Mouse (Mus musculus) hindbrain, embryonic 10.5 days (tissue): Measurements from ENCODE around the gene Tmed8. TPM values are rescaled to one million over a fixed set of nuclear protein-coding genes. Genes with fewer than 3 reads are reported as not detected.
A peak's percentile ranks its signal among the peaks of the same experiment; 100 is the strongest.

Experiments
- DNase-seq: peaks from one replicate; pipeline ENCODE4 v3.0.0-alpha.2; 2017; ENCODE audit warnings: low spot score
- H3K27ac ChIP-seq: fragments of 300-500 bp; sonication (generic); 2 replicates; pipeline ENCODE4 v1.5.1; 2016; ENCODE audit warnings: mild to moderate bottlenecking, moderate library complexity
- H3K27me3 ChIP-seq: fragments of 300-500 bp; sonication (generic); 2 replicates; pipeline ENCODE4 v1.6.1; 2016; ENCODE audit warnings: mild to moderate bottlenecking; ENCODE audit not compliant: poor library complexity, insufficient read depth, severe bottlenecking
- H3K36me3 ChIP-seq: fragments of 300-500 bp; sonication (generic); 2 replicates; pipeline ENCODE4 v1.6.1; 2016; ENCODE audit warnings: mild to moderate bottlenecking, moderate library complexity
- H3K4me1 ChIP-seq: fragments of 300-500 bp; sonication (generic); replicated peaks from 2 replicates; pipeline ENCODE4 v1.6.1; 2016; ENCODE audit warnings: mild to moderate bottlenecking
- H3K4me3 ChIP-seq: fragments of 300-500 bp; sonication (generic); 2 replicates; pipeline ENCODE4 v1.5.1; 2016; ENCODE audit warnings: mild to moderate bottlenecking, moderate library complexity
- H3K9me3 ChIP-seq: fragments of 300-500 bp; sonication (generic); 2 replicates; pipeline ENCODE4 v1.6.1; 2016; ENCODE audit warnings: mild to moderate bottlenecking, moderate library complexity
- WGBS: fragments of 180-500 bp; shearing (Covaris S2); methylation state at CpG from one replicate; pipeline ENCODE4 v1.1.7; 2016; 5-methylcytosine and 5-hydroxymethylcytosine counted together
- polyA plus RNA-seq: library from polyadenylated mRNA; unstranded; fragments of >200 nt; fragmentation: Nextera tagmentation; extraction: Ambion mirVana; gene quantifications from 2 replicates; pipeline ENCODE4 v1.2.1, GENCODE M21; 2016

Gene Tmed8
- polyA plus RNA-seq, 1 experiment from 2014 or later = 3.8 TPM

GRCm38 (mm10) chr12:87148136-87148535, 52.1 kb downstream of the Tmed8 start:
- Histone ChIP-seq H3K4me1 (peaks cover 16% of the 10 kb centered on the region), H3K27me3 (no peaks in the 10 kb centered on the region), H3K36me3 (peaks cover 20% of the 10 kb centered on the region), H3K9me3 (peaks cover 13% of the 10 kb centered on the region), H3K4me3 (peak overlapping the region; percentile 83), H3K27ac (peak overlapping the region; percentile 96)
- WGBS = 20% methylated on average over 15 of the region's 15 CpGs
- DNase-seq = no peak

GRCm38 (mm10) chr12:87147395-87148089, 52.7 kb downstream of the Tmed8 start, which contains the start of gene Pomt2:
Gene Pomt2, minus strand, starts transcription at chr12:87147968.
- H3K27ac ChIP-seq = peak within 1 kb of the TSS; percentile 96
- under 1% methylated on average over 61 of the region's 61 CpGs for WGBS
- peak; percentile 96 for DNase-seq
- no peaks in the 10 kb centered on the region for H3K27me3 ChIP-seq
- H3K4me1 ChIP-seq = peaks cover 16% of the 10 kb centered on the region
- H3K9me3 ChIP-seq = peaks cover 8% of the 10 kb centered on the region
- H3K36me3 ChIP-seq = peaks cover 14% of the 10 kb centered on the region
- peak within 1 kb of the TSS; percentile 83 for H3K4me3 ChIP-seq

GRCm38 (mm10) chr12:87146966-87147365, 53.3 kb downstream of the Tmed8 start, which contains the start of gene Gstz1:
Gene Gstz1, plus strand, starts transcription at chr12:87147165.
- H3K4me1 ChIP-seq = peaks cover 16% of the 10 kb centered on the region
- WGBS = under 1% methylated on average over 27 of the region's 27 CpGs
- peaks cover 6% of the 10 kb centered on the region; the same call in 1 of the 2 replicates for H3K9me3 ChIP-seq
- peak within 1 kb of the TSS; percentile 83 for H3K4me3 ChIP-seq
- peak; percentile 92 for DNase-seq
- H3K27me3 ChIP-seq = no peaks in the 10 kb centered on the region
- peaks cover 10% of the 10 kb centered on the region for H3K36me3 ChIP-seq
- H3K27ac ChIP-seq = peak within 1 kb of the TSS; percentile 96

GRCm38 (mm10) chr12:87142156-87142555, 58.1 kb downstream of the Tmed8 start:
- Histone ChIP-seq H3K27ac (no peak overlapping the region), H3K4me1 (peaks cover 27% of the 10 kb centered on the region), H3K27me3 (no peaks in the 10 kb centered on the region), H3K9me3 (no peaks in the 10 kb centered on the region), H3K36me3 (peaks cover 7% of the 10 kb centered on the region; the same call in 1 of the 2 replicates), H3K4me3 (no peak overlapping the region)
- no peak for DNase-seq
- 83% methylated on average over 2 of the region's 2 CpGs for WGBS

GRCm38 (mm10) chr12:87138768-87139167, 61.5 kb downstream of the Tmed8 start:
- no peaks in the 10 kb centered on the region for H3K27me3 ChIP-seq
- H3K36me3 ChIP-seq = peaks cover 26% of the 10 kb centered on the region
- no peak overlapping the region for H3K4me3 ChIP-seq
- H3K27ac ChIP-seq = peak overlapping the region; percentile 83
- peaks cover 19% of the 10 kb centered on the region for H3K4me1 ChIP-seq
- no peak for DNase-seq
- no peaks in the 10 kb centered on the region for H3K9me3 ChIP-seq
- 58% methylated on average over 2 of the region's 2 CpGs for WGBS

- H3K9me3 ChIP-seq = no peaks in the 10 kb centered on the region
- peaks cover 19% of the 10 kb centered on the region for H3K4me1 ChIP-seq
- DNase-seq = peak; percentile 19
- peak overlapping the region; percentile 83 for H3K27ac ChIP-seq
- 29% methylated on average over 2 of the region's 2 CpGs for WGBS
- H3K4me3 ChIP-seq = 0 out of 2 replicates have a peak overlapping the region, but pooled peaks have one; percentile 20
- H3K27me3 ChIP-seq = no peaks in the 10 kb centered on the region
- peaks cover 30% of the 10 kb centered on the region for H3K36me3 ChIP-seq
Observed at GRCm38 (mm10) chr12:87138342-87138701, 61.9 kb downstream of the Tmed8 start.

GRCm38 (mm10) chr12:87137439-87138341, 62.6 kb downstream of the Tmed8 start:
- no peak overlapping the region for H3K4me3 ChIP-seq
- H3K27ac ChIP-seq = peak overlapping the region; percentile 83
- no peaks in the 10 kb centered on the region for H3K27me3 ChIP-seq
- H3K4me1 ChIP-seq = peaks cover 19% of the 10 kb centered on the region
- peak; percentile 24 for DNase-seq
- H3K9me3 ChIP-seq = no peaks in the 10 kb centered on the region
- WGBS = 72% methylated on average over 15 of the region's 15 CpGs
- peaks cover 34% of the 10 kb centered on the region for H3K36me3 ChIP-seq

GRCm38 (mm10) chr12:87132784-87133183, 67.5 kb downstream of the Tmed8 start:
- H3K27me3 ChIP-seq = no peaks in the 10 kb centered on the region
- H3K4me1 ChIP-seq = peaks cover 3% of the 10 kb centered on the region
- H3K27ac ChIP-seq = no peak overlapping the region
- 91% methylated on average over 9 of the region's 9 CpGs for WGBS
- no peak overlapping the region for H3K4me3 ChIP-seq
- DNase-seq = no peak
- no peaks in the 10 kb centered on the region for H3K9me3 ChIP-seq
- H3K36me3 ChIP-seq = peaks cover 65% of the 10 kb centered on the region

GRCm38 (mm10) chr12:87132210-87132609, 68.0 kb downstream of the Tmed8 start:
- no peak overlapping the region for H3K4me3 ChIP-seq
- WGBS = 91% methylated on average over 6 of the region's 6 CpGs
- no peak for DNase-seq
- no peaks in the 10 kb centered on the region for H3K27me3 ChIP-seq
- no peaks in the 10 kb centered on the region for H3K9me3 ChIP-seq
- H3K36me3 ChIP-seq = peaks cover 65% of the 10 kb centered on the region
- no peak overlapping the region for H3K27ac ChIP-seq
- no peaks in the 10 kb centered on the region for H3K4me1 ChIP-seq

GRCm38 (mm10) chr12:87131619-87132018, 68.6 kb downstream of the Tmed8 start:
- DNase-seq = peak; percentile 23
- WGBS = 68% methylated on average over 3 of the region's 3 CpGs
- Histone ChIP-seq H3K9me3 (no peaks in the 10 kb centered on the region), H3K36me3 (peaks cover 65% of the 10 kb centered on the region), H3K4me3 (no peak overlapping the region), H3K27me3 (no peaks in the 10 kb centered on the region), H3K27ac (no peak overlapping the region), H3K4me1 (no peaks in the 10 kb centered on the region)

- no peaks in the 10 kb centered on the region for H3K4me1 ChIP-seq
- H3K27ac ChIP-seq = no peak overlapping the region
- no peak for DNase-seq
- peaks cover 63% of the 10 kb centered on the region for H3K36me3 ChIP-seq
- no peaks in the 10 kb centered on the region for H3K27me3 ChIP-seq
- no peaks in the 10 kb centered on the region for H3K9me3 ChIP-seq
- H3K4me3 ChIP-seq = no peak overlapping the region
- WGBS = 89% methylated on average over 2 of the region's 2 CpGs
Observed at GRCm38 (mm10) chr12:87131181-87131580, 69.1 kb downstream of the Tmed8 start.

GRCm38 (mm10) chr12:87130224-87130623, 70.0 kb downstream of the Tmed8 start:
- no peak for DNase-seq
- Histone ChIP-seq H3K4me3 (no peak overlapping the region), H3K36me3 (peaks cover 57% of the 10 kb centered on the region), H3K27ac (no peak overlapping the region), H3K27me3 (no peaks in the 10 kb centered on the region), H3K4me1 (no peaks in the 10 kb centered on the region), H3K9me3 (no peaks in the 10 kb centered on the region)
- 93% methylated on average over 4 of the region's 4 CpGs for WGBS

- no peak overlapping the region for H3K27ac ChIP-seq
- no peaks in the 10 kb centered on the region for H3K4me1 ChIP-seq
- WGBS = 72% methylated on average over 4 of the region's 4 CpGs
- H3K36me3 ChIP-seq = peaks cover 72% of the 10 kb centered on the region
- H3K4me3 ChIP-seq = no peak overlapping the region
- DNase-seq = no peak
- no peaks in the 10 kb centered on the region for H3K9me3 ChIP-seq
- H3K27me3 ChIP-seq = no peaks in the 10 kb centered on the region
Observed at GRCm38 (mm10) chr12:87127256-87127655, 73.0 kb downstream of the Tmed8 start.
